Mouse (Mus musculus) gastrocnemius, postnatal 36 days (tissue): ENCODE measurements around the gene Adrb1. TPM values are rescaled to one million over a fixed set of nuclear protein-coding genes. Genes with fewer than 3 reads are reported as not detected.
"Not testable (repeated sequence)": the region's sequence is repeated elsewhere in the genome, so short reads cannot be mapped to it uniquely, and the experiment has no call there.

Experiments used
- DNase-seq, 2 experiments: peaks; one replicate each; pipeline ENCODE4 v3.0.0; 2022
- intact Hi-C: fragments of 180-260 bp; cut with DNase I; formaldehyde crosslinking; loops from one replicate; pipeline ENCODE4 v1.15.1; 2025
- total RNA-seq, 2 experiments: library from RNA; stranded (reverse); gene quantifications; 2 replicates each; pipeline ENCODE4 v1.2.3; 2021

The Adrb1 gene
- total RNA-seq, 2 experiments from 2014 or later: 0.15 to 0.20 TPM

DNA sequence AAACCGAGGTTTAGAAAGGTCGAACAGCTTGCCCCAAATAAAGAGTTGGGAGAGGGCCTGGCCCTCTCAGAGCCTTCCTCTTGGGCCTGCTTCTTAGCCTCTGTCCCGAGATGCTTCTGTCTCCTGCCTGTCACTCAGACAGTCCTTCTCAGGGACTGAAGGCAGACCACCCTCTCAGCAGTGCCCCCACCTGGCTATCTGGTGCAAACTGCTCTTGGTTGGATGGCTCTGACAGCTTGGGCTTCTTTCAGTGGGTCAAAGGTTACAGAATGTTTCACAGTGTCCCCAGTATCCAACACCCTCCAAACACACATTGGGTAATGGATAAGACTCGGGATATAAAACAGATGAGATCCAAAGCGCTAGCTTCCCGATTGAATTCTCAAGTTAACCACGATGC, 23.1 kb downstream of the Adrb1 start:
- no peak for DNase-seq
- intact Hi-C loops: no loop called here

DNA sequence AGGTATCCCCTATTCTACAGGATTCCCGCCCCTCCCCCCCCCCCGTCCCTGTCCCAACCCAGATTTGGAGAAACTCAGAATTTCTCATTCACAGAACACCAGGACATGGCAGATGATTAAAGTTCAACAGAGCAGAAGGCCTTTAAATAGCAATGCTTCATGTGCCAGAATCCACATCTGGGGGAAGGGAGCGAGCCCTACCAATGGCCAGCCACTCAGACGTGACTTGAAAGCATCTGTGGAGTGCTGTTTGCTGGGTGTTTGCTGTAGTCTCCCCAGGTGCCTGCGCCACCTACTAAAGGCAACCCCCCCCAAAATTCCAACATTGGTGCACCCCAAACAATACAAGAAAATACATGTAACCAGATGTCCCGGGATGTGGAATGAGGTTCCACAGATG, 23.5 kb downstream of the Adrb1 start:
- intact Hi-C loops: no loop called here
- no peak for DNase-seq

DNA sequence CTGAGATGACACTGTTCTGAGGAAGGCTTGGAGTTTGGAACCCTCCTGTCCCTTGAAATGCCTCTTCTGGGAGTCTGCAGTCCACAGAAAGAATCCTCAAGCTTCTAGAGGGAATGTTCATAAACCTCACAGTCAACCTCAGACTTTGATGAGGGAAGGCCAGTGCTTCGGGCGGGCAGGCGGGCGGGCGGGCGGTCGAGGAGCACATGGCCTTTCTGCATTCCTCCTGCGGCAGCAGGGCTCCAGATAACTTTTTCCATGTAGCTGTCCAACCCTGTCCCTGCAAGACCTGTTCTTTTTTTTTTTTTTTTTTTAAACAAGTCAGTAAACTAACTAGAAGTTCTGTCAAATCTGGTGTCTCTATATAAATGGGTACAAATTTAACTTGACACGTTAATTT, 24.6 kb downstream of the Adrb1 start:
- intact Hi-C loops: no loop called here
- no peak for DNase-seq

DNA sequence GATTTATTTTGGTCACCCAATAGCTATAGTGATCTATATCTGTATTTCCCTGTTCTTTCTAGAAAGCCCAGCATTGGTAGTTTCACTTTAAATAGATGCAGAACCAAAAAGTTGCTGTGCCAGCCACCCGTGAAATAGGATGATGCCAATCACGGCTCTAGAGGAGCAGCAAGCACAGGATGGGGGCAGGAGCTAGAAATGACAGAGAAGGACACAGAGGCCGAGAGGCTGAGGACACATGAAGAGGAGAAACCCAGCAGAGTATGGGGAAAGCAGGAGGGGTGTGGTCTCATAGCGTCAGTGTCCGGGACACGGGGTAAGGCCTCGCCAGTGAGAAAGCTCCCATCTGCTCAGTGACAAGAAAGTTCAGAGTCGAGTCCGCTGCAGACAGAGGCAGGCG, 25.9 kb downstream of the Adrb1 start:
- no peak for DNase-seq
- intact Hi-C loops: no loop called here

DNA sequence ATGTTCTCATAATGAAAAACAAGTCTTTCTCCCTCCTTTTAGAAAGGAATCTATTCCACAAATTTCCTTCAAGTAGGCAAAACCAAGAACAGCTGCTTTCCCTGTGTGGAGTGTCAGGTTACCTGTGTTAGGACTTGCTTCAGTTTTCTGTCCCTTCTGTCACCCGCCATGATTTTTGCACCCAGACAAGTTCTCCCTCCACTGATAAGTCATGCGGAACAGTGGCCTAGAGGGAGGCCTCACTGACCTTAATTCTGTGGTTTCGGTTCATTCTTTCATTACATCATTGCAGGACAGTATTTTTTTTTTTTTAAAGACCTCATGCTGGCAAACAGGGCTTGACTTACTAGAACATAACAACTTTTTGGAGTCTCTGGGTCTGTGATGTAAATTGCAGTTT, 27.3 kb downstream of the Adrb1 start:
- no peak for DNase-seq

DNA sequence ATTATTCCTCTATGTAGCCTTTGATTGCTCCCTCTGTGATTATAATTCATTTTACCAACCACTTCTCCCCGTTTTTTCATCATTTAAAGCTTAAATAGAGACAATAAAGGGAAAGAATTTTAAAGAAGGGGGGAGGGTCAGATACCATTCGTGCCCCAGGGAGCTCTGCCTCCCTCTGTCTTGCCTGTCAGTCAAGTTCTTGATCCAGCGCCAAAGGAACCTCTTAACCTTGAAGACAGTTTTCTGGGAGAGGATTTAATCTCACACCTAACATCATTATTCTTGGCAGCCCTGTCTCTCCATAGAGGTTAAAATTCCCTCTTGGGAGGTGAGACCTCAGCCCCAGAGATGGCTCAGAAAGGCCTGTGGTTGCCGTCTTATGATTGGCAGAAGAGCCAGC, 28.7 kb downstream of the Adrb1 start:
- intact Hi-C loops: no loop called here
- DNase-seq: no peak

More for the DNA sequence above, 27.3 kb downstream of the Adrb1 start:
- intact Hi-C loops: no loop called here

DNA sequence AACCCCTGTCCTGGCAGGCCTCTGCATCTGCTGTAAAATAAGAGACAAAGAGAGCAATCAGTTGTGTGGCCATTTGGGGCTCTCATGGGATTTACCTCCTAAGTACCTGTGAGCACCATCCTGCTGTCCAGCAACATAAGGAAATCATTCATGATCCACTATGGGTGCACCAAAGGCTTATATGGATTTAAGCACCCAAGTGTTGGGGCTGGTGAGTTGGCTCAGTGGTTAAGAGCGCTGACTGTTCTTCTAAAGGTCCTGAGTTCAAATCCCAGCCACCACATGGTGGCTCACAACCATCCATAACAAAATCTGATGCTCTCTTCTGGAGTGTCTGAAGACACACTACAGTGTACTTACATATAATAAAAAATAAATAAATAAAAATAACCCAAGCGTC, 32.5 kb downstream of the Adrb1 start:
- intact Hi-C loops, DNase-seq: not testable (repeated sequence)

DNA sequence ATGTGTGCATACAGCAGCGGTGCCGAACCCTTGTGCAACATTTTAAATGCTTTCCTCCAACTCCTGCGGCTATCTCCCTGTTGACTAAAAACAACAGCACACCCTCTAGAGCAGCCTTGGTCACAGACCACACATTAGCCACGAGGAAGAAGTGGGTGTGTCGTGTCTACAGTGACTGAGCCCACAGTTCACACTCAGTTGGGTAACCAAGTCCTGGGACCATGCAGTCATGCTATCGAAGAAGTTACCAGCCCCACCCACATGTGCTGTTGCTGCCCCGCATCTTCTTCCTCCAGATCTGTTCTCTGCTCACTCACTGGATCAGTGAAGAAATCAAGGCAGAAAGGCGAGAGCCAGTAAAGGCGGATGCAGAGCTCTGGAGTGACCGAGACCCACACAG, 34.4 kb downstream of the Adrb1 start:
- intact Hi-C loops: no loop called here
- no peak for DNase-seq

DNA sequence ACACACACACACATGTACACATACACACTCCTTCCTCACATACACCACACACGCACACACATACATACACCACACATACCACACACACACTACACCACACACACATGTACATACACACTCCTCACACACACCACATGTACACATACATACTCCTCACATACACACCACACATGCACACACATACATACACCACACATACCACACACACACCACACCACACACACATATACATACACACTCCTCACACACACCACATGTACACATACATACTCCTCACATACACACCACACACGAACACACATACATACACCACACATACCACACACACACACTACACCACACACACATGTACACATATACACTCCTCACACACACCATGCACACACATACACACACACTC, 36.3 kb downstream of the Adrb1 start:
- intact Hi-C loops: no loop called here
- DNase-seq: no peak

DNA sequence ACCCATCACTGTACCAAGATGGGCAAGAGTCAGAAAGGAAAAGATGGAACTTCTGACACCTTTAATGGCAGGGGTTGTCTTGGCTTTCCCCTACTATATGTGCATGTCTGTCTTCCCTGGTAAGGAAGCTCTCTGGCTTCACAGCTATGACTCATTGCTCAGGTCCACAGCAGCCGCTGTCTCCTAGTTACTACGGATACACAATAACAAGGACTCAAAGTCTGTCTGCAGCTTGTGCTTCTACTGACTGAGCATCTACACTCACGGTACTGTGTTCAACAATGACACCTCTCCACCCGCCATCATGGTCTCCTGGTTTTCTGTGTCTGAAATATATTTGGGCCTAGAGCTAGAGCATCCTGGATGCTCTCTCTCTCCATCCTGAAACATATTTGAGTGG, 37.7 kb downstream of the Adrb1 start:
- DNase-seq: no peak
- intact Hi-C loops: no loop called here

DNA sequence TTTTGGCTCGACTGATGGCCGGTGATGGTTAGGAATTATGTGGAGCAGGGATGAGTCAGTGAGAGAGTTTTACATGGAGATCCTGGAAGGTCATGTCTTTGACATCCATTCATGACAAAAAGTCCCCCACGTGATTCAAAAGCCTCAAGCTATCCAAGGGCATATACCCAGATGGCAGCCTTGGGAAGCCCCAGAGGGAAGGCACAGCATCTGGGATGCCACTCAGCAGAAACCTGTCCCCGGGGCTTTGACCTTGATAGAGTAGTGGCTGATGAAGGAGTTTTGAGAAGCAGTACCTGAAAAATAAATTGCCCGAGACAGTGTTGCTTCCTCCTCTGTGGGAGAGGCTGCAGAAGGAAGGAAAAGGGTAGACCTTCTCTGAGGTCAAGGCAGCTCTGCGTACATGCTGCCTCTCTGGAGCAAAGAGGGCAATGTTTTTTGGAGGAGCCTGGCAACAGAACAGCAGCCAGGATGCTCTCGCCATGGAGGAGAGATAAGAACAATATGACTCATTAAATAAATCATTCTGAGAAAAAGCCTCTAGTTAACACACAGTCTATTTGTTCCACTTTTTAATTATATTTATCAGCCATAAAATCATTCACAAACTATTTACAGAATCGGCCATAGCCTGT, 38.4 kb downstream of the Adrb1 start:
- no peak for DNase-seq
- intact Hi-C loops: no loop called here

DNA sequence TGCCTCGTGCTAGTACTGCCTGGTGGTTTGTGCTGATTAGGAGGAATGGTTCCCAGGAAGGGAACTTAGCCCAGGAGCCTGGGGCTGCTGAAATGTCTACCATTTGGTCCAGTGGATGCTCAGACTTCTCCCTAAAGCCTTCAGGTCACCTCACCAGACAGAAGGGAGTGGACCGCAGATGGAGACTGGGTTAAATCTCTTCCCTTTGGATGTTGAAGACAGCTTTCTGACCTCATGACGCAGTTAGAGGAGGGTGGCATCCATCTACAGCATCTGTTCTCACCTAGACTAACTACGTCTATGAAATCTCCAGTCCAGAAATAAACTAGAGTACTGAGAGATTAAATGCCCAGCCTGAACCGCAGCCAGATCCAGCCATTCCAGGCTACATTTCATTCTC, 39.1 kb downstream of the Adrb1 start:
- no peak for DNase-seq
- intact Hi-C loops: no loop called here

DNA sequence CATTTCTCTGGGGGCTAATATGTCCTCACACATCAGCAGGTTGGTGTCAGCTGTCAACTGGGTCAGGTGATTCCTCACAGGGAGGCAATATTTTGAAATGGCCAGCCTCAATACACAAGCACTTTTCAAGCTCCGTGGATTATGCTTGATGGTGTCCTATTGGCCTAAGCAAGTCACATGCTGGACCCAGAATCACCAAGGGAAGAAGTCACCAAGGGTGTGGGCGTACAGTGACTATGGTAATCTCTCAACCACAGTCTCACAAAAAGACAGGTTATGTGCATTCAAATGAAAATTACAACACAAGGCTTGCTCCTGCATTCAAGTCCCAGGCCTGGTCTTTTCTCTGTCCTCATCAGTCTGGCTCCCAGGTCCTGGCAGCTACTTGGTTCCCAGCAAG, 39.7 kb downstream of the Adrb1 start:
- intact Hi-C loops: no loop called here
- no peak for DNase-seq

DNA sequence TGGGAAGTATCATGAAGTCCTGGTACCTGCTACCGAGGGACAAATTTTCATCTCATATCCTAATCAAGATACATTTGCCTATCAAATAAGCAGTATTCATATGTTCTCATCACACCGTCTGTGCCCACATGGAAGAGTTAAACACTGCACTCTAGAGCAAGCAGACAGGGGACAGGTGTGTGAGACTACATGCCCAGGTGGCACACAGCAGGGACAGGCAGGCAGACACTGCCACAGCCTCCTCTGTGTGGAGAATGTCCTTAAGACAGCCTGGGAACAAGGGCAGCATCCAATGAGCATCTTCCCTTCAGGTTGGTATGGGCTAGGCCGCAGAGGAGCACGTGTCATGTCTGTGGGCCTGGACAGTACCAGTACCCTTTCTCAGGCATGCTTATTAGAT, 40.7 kb downstream of the Adrb1 start:
- intact Hi-C loops: no loop called here
- DNase-seq: no peak

DNA sequence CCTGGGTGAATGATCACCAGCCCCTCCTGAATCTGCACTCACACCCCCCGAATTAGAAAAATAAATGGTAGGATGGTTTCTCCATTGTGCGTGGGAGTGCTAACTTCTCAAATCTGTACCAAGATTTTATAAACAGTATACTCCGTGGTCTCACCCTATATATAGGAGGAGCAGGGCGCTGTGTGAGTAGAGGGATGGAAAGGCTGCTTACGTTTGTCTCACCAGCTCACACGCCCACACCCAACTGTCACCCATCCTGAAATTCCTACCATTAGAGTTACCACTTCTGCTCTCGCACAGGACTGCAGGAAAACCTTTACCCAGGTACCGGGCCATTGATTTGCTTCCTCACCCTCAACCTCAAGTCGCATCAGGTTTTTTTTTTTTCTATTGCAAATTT, 47.0 kb downstream of the Adrb1 start:
- DNase-seq: no peak
- intact Hi-C loops: no loop called here

DNA sequence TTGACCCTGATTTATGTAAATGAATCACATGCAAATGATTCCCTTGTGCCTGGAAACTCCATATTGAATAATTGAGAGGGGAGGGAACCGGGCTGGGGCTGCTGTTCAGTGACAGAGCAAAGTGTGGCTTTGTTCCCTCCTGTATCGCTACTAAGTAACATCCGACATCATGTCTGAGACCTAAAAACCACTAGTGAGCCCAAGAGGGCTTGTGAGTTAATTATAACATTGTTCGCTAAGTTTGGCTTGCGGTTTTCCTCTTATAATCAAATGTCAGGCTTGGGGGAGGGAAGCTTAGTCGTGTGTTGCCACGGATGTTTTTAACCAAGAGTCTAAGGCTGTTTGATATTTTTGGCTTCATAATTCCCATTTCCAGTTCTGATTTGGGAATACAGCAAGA, 50.2 kb downstream of the Adrb1 start:
- no peak for DNase-seq
- intact Hi-C loops: no loop called here

DNA sequence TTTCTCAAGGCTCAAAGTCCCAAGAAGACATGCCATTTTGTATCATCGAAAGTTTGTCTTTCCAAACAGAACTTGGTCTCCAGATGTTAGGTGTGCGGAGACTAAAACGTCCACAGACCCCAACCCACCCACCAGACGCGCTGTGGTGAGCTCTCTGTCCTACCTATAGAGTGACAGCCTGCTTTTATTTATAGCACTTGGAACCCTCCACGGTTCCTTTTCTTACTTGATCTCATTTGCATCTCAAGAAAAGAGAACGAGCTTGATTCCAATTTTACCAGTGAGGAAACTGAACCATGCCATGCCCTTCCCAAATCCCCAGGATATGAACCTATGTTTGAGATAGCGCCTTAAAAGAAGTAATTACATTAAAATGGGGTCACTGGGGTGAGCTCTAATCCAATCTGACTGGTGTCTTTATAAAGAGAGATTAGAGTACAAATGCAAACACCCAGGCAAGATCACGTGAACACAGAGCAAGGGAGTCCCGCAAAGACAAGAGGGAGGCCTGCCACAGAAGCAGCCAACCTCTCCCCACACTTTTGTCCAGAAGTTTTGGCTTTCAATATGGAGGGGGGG, 51.5 kb downstream of the Adrb1 start:
- intact Hi-C loops: no loop called here
- no peak for DNase-seq

DNA sequence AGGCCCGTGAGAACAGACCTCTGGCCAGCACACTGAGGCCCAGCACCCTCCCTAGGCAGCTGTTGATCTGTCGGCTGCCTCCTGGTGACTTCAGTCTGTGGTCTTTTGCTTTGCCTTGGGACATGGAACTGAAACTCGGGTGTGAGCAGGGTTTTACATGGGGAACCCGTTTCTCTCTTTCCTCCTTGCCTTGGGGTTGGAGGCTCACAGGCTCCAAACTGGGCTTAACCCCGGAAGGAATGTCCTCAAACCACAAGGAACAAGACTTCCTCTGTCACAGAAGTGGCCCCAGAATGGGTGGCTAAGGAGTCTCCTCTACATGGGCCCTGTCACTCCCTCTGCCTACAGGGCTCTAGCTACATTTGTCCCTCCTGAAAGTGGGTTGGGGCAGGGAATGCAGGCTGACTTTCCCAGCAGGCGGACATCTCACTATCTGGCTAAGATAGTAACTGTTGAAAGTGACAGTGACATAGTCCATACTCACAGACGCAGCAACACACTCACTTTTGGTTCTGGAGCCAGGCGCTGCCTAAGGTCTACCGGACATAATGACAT, 52.5 kb downstream of the Adrb1 start:
- DNase-seq: no peak
- intact Hi-C loops: no loop called here

DNA sequence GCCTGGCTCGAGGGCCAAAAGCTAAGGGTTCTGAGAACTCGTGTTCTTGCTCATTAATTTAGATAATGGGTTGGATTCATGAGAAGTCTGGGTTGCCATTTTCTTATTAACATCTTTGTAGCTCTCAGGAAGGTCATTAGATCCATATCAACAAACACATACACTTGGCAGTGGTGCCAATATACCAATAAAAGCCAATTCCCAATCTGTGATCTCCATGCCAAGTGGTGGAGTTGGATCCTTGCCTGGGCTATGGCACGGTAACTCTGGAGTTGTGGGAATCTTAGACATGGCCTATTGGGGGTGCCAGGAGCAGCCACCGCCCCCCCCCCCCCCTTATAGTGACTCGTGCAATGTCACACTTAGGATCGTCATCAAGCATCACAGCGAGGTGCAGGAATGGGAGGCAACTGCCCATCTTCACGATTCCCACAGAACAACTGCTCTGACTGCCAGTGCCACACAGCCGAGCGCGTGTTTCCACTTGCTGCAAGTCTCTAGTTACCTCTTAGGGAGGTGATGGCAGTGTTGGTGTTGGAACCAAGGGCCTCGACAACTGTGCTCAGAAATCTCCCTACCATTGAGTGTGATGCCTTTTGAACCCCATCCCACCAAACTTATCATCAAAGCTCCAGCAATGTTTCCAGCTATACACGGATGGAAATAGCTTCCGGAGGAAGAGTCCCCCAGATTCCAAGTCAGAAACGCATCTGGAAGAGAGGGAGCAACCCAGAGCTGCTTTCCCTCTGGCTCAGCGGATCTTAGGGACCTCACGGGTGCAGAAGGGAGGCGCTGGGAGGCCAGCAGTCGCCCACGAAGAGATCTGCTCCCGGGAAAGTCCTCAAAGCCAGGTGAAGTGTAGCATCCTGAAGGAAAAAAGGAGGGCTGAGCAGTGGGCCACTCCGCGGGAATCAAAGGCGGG, 53.2 kb downstream of the Adrb1 start:
- DNase-seq: no peak
- intact Hi-C loops: loop anchor here (5.0 kb wide), 1 partner anchor 353 kb away; no protein-coding TSS in a partner anchor

DNA sequence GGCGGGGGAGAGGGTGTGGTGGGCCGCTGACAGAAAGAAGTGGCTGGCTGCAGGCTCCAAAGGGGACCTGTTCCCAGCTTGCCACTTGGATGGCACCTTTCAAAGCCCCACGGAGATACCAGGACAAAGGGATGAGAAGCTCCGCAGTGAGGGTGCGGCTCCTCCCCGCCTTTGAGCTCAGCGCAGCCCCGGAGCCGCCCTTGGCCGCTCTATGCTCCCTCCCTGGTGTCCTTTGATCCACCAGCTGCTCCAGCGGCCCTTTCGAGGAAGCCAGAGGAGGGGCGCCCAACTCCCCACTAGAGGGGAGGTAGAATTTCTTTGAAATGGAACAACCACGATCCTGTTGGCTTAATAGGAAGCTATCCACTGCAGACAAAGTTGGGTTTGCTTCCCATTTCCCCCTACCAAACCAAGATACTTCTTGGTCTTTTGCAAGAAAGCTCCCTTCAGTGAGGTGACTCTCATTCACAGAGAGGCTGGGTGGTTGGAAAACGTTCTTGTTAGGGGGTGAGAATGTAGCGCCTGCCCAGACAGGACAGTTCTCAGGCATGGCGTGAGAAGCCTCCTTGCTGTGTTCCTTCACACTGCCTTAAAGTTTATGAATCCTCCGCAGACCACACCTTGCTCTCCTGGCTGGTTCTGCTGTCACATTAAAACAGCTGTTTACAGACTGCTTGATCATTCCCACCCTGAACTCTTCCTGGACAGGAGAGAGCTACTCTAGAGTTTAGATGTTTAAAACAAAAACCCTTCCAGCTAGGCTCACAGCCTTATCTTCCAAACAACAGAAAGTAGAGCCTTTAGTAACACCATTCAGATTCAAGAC, 54.1 kb downstream of the Adrb1 start:
- intact Hi-C loops: loop anchor here (2.0 to 5.0 kb wide), 2 partner anchors 213 to 354 kb away; no protein-coding TSS in a partner anchor
- DNase-seq: no peak
